In genomic region chr1:74891513-74891912, GRCm38 (mm10) we compare ENCODE assay signal across 10 mouse cellular contexts. TPM values are rescaled to one million over a fixed set of nuclear protein-coding genes. Genes with fewer than 3 reads are reported as not detected.
DNase-seq lines count a peak whose midpoint lies in the region; ATAC-seq lines count a peak whose summit lies in the region.
"Had no signal": no experiment of that assay in that cellular context is flagged by ENCODE, and none has a peak within 500 bp of the region (broad histone marks: within the 10 kb centered on the region; RNA-seq: fewer than 3 reads in every experiment).

No protein-coding gene starts in this region.

- peak; percentile 33 for DNase-seq in kidney, adult 18-20 months
- no peak for DNase-seq in kidney, adult 11 months
- DNase-seq in 3T3-L1 (ENCODE audit: low read depth, low spot score) (peak; percentile 29), ES-CJ7 (ENCODE audit: low read depth, low spot score) (peak; percentile 80)
- DNase-seq in layer of hippocampus, adult 8-10 months (ENCODE audit: low spot score in 2 of 2): no peak
- no peak for DNase-seq in frontal cortex, adult 2 months (ENCODE audit: extremely low spot score in 1 of 2, low spot score in 1 of 2)
- DNase-seq in right cerebral cortex, postnatal 36 days (ENCODE audit: low spot score in 2 of 2): no peak

- peak; percentile 63 for ATAC-seq in granulocyte monocyte progenitor cell, adult 5-6 weeks (replicated peaks; ENCODE audit: poor library complexity, severe bottlenecking)

RNA-seq across cellular contexts. Expression of gene Cryba2, which starts 1.4 kb away (rescaled TPM):
- total RNA-seq in granulocyte monocyte progenitor cell, adult 5-6 weeks (2014; fragmentation: Nextera tagmentation): not detected in 2 replicates
- total RNA-seq in granulocyte monocyte progenitor cell, adult 5-6 weeks (2017): not detected in 2 replicates
- total RNA-seq in layer of hippocampus, adult 8-10 months (2022): under 1 TPM in 2 of 4 experiments, not detected in 2; 0.74 to 0.82 TPM
- 0.36 and 0.48 TPM in 2 replicates for polyA plus RNA-seq in frontal cortex, adult 2 months (2012; rRNA removed)
- polyA plus RNA-seq: heart, embryonic 13.5 days had no signal

RNA-seq across cellular contexts. Expression of gene Fev, which starts 6.3 kb away (rescaled TPM):
- not detected in 2 replicates for total RNA-seq in granulocyte monocyte progenitor cell, adult 5-6 weeks (2014; fragmentation: Nextera tagmentation)
- not detected in 2 replicates for total RNA-seq in granulocyte monocyte progenitor cell, adult 5-6 weeks (2017)
- not detected for total RNA-seq in layer of hippocampus, adult 8-10 months (2022)
- not detected in 2 replicates for polyA plus RNA-seq in frontal cortex, adult 2 months (2012; rRNA removed)
- total RNA-seq: left cerebral cortex, postnatal 14 days had no signal

RNA-seq across cellular contexts. Expression of gene Cdk5r2, which starts 36.8 kb away (rescaled TPM):
- total RNA-seq in granulocyte monocyte progenitor cell, adult 5-6 weeks (2014; fragmentation: Nextera tagmentation): not detected in 2 replicates
- total RNA-seq in granulocyte monocyte progenitor cell, adult 5-6 weeks (2017): not detected in 2 replicates
- total RNA-seq in layer of hippocampus, adult 8-10 months (2022): 100 to 1,000 TPM; 159 to 177 (median 168) TPM
- 224 and 291 TPM in 2 replicates for polyA plus RNA-seq in frontal cortex, adult 2 months (2012; rRNA removed)
- polyA plus RNA-seq: heart, embryonic 13.5 days had no signal

RNA-seq across cellular contexts. Expression of gene Cfap65, which starts 43.9 kb away (rescaled TPM):
- total RNA-seq in granulocyte monocyte progenitor cell, adult 5-6 weeks (2014; fragmentation: Nextera tagmentation): not detected in 2 replicates
- total RNA-seq in granulocyte monocyte progenitor cell, adult 5-6 weeks (2017): not detected in 2 replicates
- 1 to 10 TPM; 3.3 to 4.6 (median 3.6) TPM for total RNA-seq in layer of hippocampus, adult 8-10 months (2022)
- 7.0 and 7.3 TPM in 2 replicates for polyA plus RNA-seq in frontal cortex, adult 2 months (2012; rRNA removed)
- polyA plus RNA-seq: heart, embryonic 13.5 days had no signal

RNA-seq across cellular contexts. Expression of gene Ihh, which starts 60.0 kb away (rescaled TPM):
- not detected in 2 replicates for total RNA-seq in granulocyte monocyte progenitor cell, adult 5-6 weeks (2014; fragmentation: Nextera tagmentation)
- not detected in 2 replicates for total RNA-seq in granulocyte monocyte progenitor cell, adult 5-6 weeks (2017)
- total RNA-seq in layer of hippocampus, adult 8-10 months (2022): under 1 TPM in 3 of 4 experiments, not detected in 1; 0.20 to 0.37 (median 0.32) TPM
- 0.24 and 0.32 TPM in 2 replicates for polyA plus RNA-seq in frontal cortex, adult 2 months (2012; rRNA removed)

Comparison
In these comparisons a context has a peak if more than half of its experiments do, and no peak if none do; other contexts are left out.
1. DNase-seq: peak in kidney, adult 18-20 months (single experiment), 3T3-L1 (single experiment) and ES-CJ7 (single experiment); none in kidney, adult 11 months (single experiment), layer of hippocampus, adult 8-10 months (0 of 2), frontal cortex, adult 2 months (0 of 2) and right cerebral cortex, postnatal 36 days (0 of 2).
2. RNA of gene Cdk5r2, which starts 36.8 kb away (total RNA-seq): 159 to 177 TPM in layer of hippocampus, adult 8-10 months; not detected in granulocyte monocyte progenitor cell, adult 5-6 weeks; every median in the first group is over 100 times any median in the second.